Mouse (Mus musculus) midbrain, embryonic 13.5 days (tissue): ENCODE results near the gene D630045J12Rik. TPM values are rescaled to one million over a fixed set of nuclear protein-coding genes. Genes with fewer than 3 reads are reported as not detected.

Source experiments
- polyA plus RNA-seq: library from polyadenylated mRNA; unstranded; fragments of >200 nt; fragmentation: Nextera tagmentation; extraction: Ambion mirVana; gene quantifications from 2 replicates; pipeline ENCODE4 v1.2.1, GENCODE M21; 2015

The D630045J12Rik gene
- polyA plus RNA-seq, 1 experiment from 2014 or later = 16.6 TPM

Other genes starting within 250 kb of the D630045J12Rik start
- 0.81 and 0.90 TPM in 2 replicates for gene Svopl, start 207.0 kb downstream of the D630045J12Rik start, polyA plus RNA-seq
- 0.27 TPM in 1 of 2 replicates, not detected in the other for gene Tmem213, start 144.8 kb downstream of the D630045J12Rik start, polyA plus RNA-seq
- gene Atp6v0a4, start 129.4 kb downstream of the D630045J12Rik start, polyA plus RNA-seq = 0.05 and 0.13 TPM in 2 replicates
- gene Zc3hav1l, start 45.2 kb upstream of the D630045J12Rik start, polyA plus RNA-seq = 10.6 and 11.0 TPM in 2 replicates
- 0.92 and 1.3 TPM in 2 replicates for gene Zc3hav1, start 100.6 kb upstream of the D630045J12Rik start, polyA plus RNA-seq
- 9.9 and 10.1 TPM in 2 replicates for gene Ttc26, start 127.5 kb upstream of the D630045J12Rik start, polyA plus RNA-seq
- gene Ubn2, start 179.9 kb upstream of the D630045J12Rik start, polyA plus RNA-seq = 27.0 and 29.6 TPM in 2 replicates